Mouse (Mus musculus) spleen, postnatal 10 days (tissue): ENCODE measurements around the gene Marveld1.

ENCODE experiments used
- DNase-seq, 2 experiments: peaks; one replicate each; pipeline ENCODE4 v3.0.0; 2021 to 2022; ENCODE audit warnings: low spot score in 2 of 2

Marveld1 gene

GRCm38 (mm10) chr19:42147170-42147768 lies at the start of gene Marveld1:
TSS of gene Marveld1 (plus strand) at chr19:42147400.
- DNase-seq: peak in 1 of 2 experiments; percentile 46

DNA sequence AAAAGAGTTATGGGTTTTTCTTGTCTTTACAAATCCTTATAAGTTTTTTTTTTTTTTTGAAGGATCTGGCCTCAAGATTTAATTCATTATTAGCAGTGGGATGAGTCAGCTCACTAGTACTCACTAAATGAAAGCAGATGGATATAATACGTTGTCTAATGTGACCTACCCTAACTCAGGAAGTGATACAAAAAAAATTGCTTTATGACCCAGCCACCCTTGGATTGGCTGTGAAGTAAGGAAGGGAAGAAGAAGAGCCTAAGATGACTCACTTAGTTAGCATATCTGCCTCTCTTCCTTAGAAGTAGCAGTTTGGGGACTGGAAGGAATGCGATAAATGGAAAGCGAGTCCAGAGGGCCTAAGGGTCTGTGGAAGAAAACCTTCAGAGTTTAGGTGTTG lies 47.8 kb upstream of the Marveld1 start:
- no peak for DNase-seq

- no peak for DNase-seq
These were observed 42.5 kb upstream of the Marveld1 start for GRCm38 (mm10) chr19:42104681-42105080.

DNA sequence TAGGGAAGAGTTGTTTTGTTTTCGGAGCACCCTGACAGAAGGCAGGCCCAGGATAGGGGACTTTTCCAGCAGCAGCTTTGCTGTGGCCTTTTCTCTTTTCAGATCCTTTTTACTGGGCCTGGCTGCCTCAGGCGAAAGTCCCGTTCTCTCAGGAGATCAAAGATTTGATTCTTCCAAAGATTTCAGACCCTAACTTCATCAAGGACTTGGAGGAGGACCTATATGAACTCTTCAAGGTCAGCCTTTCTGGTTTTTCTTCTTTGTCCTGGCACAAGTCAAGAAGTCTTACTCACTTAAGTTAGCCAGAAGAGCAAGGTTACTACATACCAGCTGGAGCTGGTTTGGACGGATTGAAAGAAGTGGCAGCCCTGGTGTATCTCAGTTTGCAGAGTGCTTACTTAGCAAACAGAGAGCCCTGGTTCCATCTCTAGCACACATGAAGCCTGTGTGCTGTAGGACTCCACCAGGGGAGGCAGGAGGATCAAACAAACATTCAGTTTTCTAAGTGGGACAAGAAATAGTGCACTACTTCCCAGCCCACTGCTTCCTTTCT lies 31.3 kb upstream of the Marveld1 start:
- DNase-seq: no peak

DNA sequence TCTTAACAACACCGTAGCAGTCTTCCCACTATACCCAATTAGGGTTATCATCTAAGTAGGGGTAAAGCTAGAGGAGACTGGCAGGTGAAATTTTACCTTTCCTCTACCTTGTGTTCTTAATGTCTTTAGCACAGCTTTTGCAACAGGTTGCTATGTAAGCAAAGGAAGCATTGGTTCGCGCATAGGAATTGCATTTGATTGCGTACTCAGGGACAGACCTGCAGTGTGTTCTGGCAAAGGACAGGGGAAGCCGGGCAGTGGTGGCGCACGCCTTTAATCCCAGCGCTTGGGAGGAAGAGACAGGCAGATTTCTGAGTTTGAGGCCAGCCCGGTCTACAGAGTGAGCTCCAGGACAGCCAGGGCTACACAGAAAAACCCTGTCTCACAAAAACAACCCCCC lies 29.1 kb upstream of the Marveld1 start:
- no peak for DNase-seq

- no peak for DNase-seq
These were observed 28.6 kb upstream of the Marveld1 start for GRCm38 (mm10) chr19:42118596-42118995.

GRCm38 (mm10) chr19:42120451-42120850 lies 26.7 kb upstream of the Marveld1 start:
- no peak for DNase-seq

- DNase-seq: no peak
These were observed 22.5 kb upstream of the Marveld1 start for GRCm38 (mm10) chr19:42124684-42125083.

GRCm38 (mm10) chr19:42125501-42126218 lies 21.5 kb upstream of the Marveld1 start:
- no peak for DNase-seq

DNA sequence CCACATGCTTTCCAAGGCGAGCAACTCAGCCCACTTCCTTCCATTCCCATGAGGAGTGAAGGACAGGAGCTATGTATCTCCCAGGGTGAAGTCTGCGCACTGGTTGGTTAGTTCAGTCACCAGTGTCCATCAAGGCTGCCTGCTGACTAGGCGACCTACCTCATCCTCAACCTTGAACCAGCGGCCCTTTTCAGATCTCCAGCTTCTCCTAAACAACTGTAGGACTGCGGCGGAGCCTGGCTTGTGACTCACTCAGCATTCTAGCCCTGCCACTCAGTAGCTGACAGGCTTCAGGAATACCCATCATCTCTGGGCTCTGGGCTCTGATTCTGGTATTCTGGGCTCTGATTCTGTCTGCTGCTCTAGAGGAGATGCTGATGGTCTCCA lies 21.0 kb upstream of the Marveld1 start:
- DNase-seq: no peak

- DNase-seq: no peak
These were observed 20.2 kb upstream of the Marveld1 start for GRCm38 (mm10) chr19:42127024-42127423.

DNA sequence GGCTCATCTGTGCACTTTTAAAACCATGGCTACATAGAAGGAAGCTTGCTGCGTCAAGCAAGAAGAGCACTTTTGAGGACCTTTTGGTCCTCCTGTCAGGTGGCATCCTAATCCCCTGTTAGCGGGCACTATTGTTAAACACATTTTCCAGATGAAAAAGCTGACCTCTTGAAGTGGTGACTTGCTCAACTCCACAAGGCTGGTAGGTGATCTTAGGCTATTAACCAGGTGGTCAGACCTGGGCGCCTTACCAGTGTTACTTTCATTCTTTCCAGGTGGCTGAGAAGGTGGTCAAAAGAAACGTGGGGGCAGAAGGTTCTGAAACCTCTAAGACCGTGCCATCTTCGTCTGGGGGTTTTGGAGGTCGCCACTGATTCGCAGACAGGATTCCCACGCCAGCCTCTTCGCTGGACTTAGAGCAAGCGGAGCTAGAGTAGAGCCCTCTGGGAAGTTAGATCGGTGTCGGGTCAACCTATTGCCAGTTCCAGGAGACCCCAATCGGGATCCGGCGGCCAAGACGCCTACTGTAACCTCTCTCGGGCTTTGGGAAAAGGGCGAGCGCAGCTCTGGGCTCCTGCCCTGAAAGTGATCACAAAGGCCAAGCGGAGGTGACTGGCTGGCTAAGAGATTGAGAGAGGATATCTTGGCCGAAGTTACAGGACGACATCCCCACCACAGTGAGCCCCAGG lies 19.0 kb upstream of the Marveld1 start:
- DNase-seq: no peak

- peak; percentile 68 to 85 for DNase-seq
These were observed 18.3 kb upstream of the Marveld1 start, which contains the start of gene Avpi1 for GRCm38 (mm10) chr19:42128787-42129508. TSS of gene Avpi1 (minus strand) at chr19:42129059.

- no peak for DNase-seq
These were observed 17.5 kb upstream of the Marveld1 start for GRCm38 (mm10) chr19:42129509-42130293.

GRCm38 (mm10) chr19:42130294-42130606 lies 16.9 kb upstream of the Marveld1 start:
- no peak for DNase-seq

GRCm38 (mm10) chr19:42131101-42131500 lies 16.1 kb upstream of the Marveld1 start:
- no peak for DNase-seq

- no peak for DNase-seq
These were observed 12.1 kb upstream of the Marveld1 start for GRCm38 (mm10) chr19:42135070-42135469.

DNA sequence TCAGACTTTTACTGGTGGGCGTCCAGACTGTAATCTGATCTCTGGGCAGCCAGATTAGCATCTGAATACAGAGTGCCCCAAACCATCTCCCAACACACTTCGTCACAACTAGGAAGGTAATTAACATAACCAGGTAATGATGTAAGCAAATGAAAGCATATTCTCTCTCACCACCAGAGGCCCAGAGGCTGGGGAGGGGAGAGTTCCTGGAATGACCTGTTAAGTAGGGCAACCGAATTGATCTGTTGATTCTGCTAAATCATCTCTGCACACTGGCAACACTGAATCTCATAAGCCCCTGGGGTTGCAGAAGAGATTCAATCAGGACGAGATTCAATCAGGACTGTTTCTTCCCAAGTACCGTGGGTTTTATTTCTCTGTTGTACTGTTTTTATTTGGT lies 11.1 kb upstream of the Marveld1 start:
- no peak for DNase-seq

DNA sequence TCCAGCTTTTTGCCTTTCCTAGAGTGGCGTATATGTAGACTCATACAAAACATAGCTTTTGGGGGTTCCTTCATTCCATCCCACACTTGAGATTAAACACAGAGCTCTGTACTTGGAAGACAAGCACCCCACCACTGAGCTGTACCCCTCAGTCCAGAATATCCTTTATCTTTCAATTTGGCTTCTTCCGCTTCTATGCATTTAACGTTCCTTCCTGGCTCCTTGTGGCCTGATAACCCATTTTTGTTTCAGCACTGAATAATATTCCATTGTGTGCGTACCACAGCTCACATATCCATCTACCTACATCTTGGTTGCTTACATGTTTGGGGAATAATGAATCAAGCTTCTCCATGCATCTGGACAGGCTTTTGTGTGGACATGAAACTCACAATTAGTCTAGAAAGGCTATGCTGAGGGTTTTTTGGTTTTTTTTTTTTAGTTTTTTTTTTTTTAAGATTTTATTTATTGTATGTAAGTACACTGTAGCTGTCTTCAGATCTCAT lies 10.0 kb upstream of the Marveld1 start:
- DNase-seq: no peak

DNA sequence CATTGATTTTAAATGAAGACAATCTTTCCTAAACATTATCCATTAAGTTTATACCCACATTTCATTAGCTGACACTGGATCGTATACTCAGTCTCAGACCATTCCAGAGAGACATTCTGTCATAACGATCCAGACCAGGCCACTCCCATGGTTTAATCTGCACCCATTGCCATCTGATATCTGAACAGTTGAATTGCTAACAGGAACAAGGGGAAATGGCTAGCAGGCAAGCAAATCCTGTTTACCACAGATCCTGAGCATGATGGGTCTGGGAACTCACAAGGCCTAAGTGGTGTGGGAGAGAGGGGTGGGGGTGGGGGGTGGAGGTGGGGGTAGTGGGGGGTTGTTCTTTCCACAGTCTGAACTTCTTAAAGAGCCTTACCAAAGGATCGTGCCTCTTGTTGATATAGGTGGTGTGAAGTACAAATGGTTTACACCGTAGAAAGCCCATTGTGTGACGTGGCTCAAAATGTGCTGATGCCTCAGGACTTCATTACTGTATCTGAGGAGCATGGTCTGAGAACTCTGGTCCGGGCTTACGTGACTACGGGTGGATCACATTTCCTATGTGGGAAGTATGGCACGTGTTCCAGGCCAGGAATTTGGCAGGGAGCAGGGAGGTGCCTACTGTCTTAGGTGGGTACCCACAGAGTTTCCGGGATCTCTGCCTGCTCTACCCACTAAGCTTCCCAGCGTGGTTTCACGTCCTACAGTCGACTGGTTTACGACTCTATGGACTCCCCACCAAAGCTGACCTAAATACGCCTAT lies 8.5 kb upstream of the Marveld1 start:
- DNase-seq: no peak
